ENCODE assay signal across 24 mouse cellular contexts in genomic region chr12:56143789-56144188, GRCm38 (mm10).
DNase-seq lines count a peak whose midpoint lies in the region; ATAC-seq and TF ChIP-seq lines count a peak whose summit lies in the region.
"Had no signal": no experiment of that assay in that cellular context is flagged by ENCODE, and none has a peak within 500 bp of the region (broad histone marks: within the 10 kb centered on the region; RNA-seq: fewer than 3 reads in every experiment).

No protein-coding gene starts in this region.

- no peaks in the 10 kb centered on the region for H3K27me3 ChIP-seq in lung, embryonic 15.5 days
- H3K27me3 ChIP-seq in lung, postnatal 0 days (replicated peaks; ENCODE audit: insufficient read depth, low read length), result no peaks in the 10 kb centered on the region
- no peaks in the 10 kb centered on the region for H3K27me3 ChIP-seq in midbrain, postnatal 0 days (ENCODE audit: insufficient read depth, low read length)
- H3K27me3 ChIP-seq in hindbrain, postnatal 0 days (ENCODE audit: insufficient read depth, low read length), result no peaks in the 10 kb centered on the region
- H3K27me3 ChIP-seq: embryonic facial prominence, embryonic 13.5 days; embryonic facial prominence, embryonic 15.5 days; forebrain, embryonic 12.5 days had no signal

- H3K4me1 ChIP-seq in lung, embryonic 15.5 days, result no peaks in the 10 kb centered on the region
- peaks cover 2% of the 10 kb centered on the region; the same call in 1 of the 2 replicates for H3K4me1 ChIP-seq in lung, adult 2 months (ENCODE audit: control insufficient read depth, insufficient read depth, low read length)
- no peaks in the 10 kb centered on the region for H3K4me1 ChIP-seq in lung, postnatal 0 days (ENCODE audit: insufficient read depth, low read depth, low read length)
- H3K4me1 ChIP-seq in midbrain, postnatal 0 days (ENCODE audit: insufficient read depth, low read length), result no peaks in the 10 kb centered on the region
- H3K4me1 ChIP-seq in hindbrain, postnatal 0 days (ENCODE audit: insufficient read depth, low read length), result no peaks in the 10 kb centered on the region
- H3K4me1 ChIP-seq: embryonic facial prominence, embryonic 13.5 days; embryonic facial prominence, embryonic 15.5 days; forebrain, embryonic 10.5 days; forebrain, embryonic 12.5 days had no signal

- no peak for ATAC-seq in lung, embryonic 15.5 days (ENCODE audit: borderline replicate concordance, extremely low read depth, low FRiP score, low TSS enrichment)
- no peak for ATAC-seq in lung, postnatal 0 days
- no peak for ATAC-seq in midbrain, postnatal 0 days (ENCODE audit: low FRiP score)
- ATAC-seq in hindbrain, postnatal 0 days, result no peak
- ATAC-seq: forebrain, embryonic 14.5 days; forebrain, embryonic 16.5 days had no signal

- H3K4me3 ChIP-seq in lung, embryonic 15.5 days, result no peak overlapping the region
- no peak overlapping the region for H3K4me3 ChIP-seq in lung, adult 2 months (replicated peaks; ENCODE audit: extremely low read depth, low read depth, low read length)
- no peak overlapping the region for H3K4me3 ChIP-seq in lung, postnatal 0 days (ENCODE audit: low read depth, low read length)
- H3K4me3 ChIP-seq in midbrain, postnatal 0 days (ENCODE audit: low read depth, low read length), result no peak overlapping the region
- no peak overlapping the region for H3K4me3 ChIP-seq in hindbrain, postnatal 0 days (ENCODE audit: low read length)
- H3K4me3 ChIP-seq: embryonic facial prominence, embryonic 13.5 days; embryonic facial prominence, embryonic 15.5 days; erythroblast, embryonic 14.5 days; forebrain, embryonic 10.5 days; forebrain, embryonic 12.5 days had no signal

- no peak for TF ChIP-seq POLR2A in lung, adult 2 months (IDR thresholded peaks at IDR 0.05; ENCODE audit: borderline replicate concordance, extremely low read depth, low read depth, low read length)

- H3K9ac ChIP-seq in lung, embryonic 15.5 days, result no peak overlapping the region
- H3K9ac ChIP-seq in lung, postnatal 0 days (replicated peaks; ENCODE audit: low read depth), result no peak overlapping the region
- H3K9ac ChIP-seq in midbrain, postnatal 0 days (replicated peaks; ENCODE audit: low read length, poor library complexity, severe bottlenecking), result no peak overlapping the region
- H3K9ac ChIP-seq in hindbrain, postnatal 0 days (replicated peaks; ENCODE audit: low read length), result no peak overlapping the region
- H3K9ac ChIP-seq: embryonic facial prominence, embryonic 13.5 days; embryonic facial prominence, embryonic 15.5 days; forebrain, embryonic 12.5 days had no signal

- H3K4me2 ChIP-seq in lung, embryonic 15.5 days, result no peak overlapping the region
- H3K4me2 ChIP-seq in lung, postnatal 0 days (replicated peaks; ENCODE audit: low read depth, low read length), result no peak overlapping the region
- H3K4me2 ChIP-seq in midbrain, postnatal 0 days (ENCODE audit: low read depth, low read length, poor library complexity, severe bottlenecking), result no peak overlapping the region
- no peak overlapping the region for H3K4me2 ChIP-seq in hindbrain, postnatal 0 days (ENCODE audit: low read depth, low read length)
- H3K4me2 ChIP-seq: embryonic facial prominence, embryonic 13.5 days; embryonic facial prominence, embryonic 15.5 days; forebrain, embryonic 12.5 days had no signal

- 63% methylated on average over 2 of the region's 2 CpGs for WGBS in lung, embryonic 15.5 days
- WGBS in lung, adult 2 months, result 54% methylated on average over 2 of the region's 2 CpGs
- WGBS in lung, postnatal 0 days, result 49% methylated on average over 2 of the region's 2 CpGs
- 82% methylated on average over 2 of the region's 2 CpGs for WGBS in midbrain, postnatal 0 days
- WGBS in hindbrain, postnatal 0 days, result 77% methylated on average over 2 of the region's 2 CpGs

- DNase-seq in lung, adult 2 months, result no peak
- DNase-seq in lung, postnatal 0 days (ENCODE audit: low spot score), result no peak
- no peak for DNase-seq in lung, postnatal 10 days
- peak; percentile 16 for DNase-seq in brain, adult 2 months (ENCODE audit: low read depth, low spot score)
- no peak for DNase-seq in midbrain, postnatal 0 days (ENCODE audit: low spot score)
- DNase-seq in hindbrain, postnatal 0 days (ENCODE audit: low spot score), result no peak
- DNase-seq: adrenal gland, adult 2 months; adrenal gland, postnatal 10 days; adrenal gland, postnatal 25 days; cerebellum, adult 11 months; cerebellum, adult 18-20 months; cerebellum, adult 8-10 months; cerebellum, adult 9-11 months; cerebellum, postnatal 14 days; cerebellum, postnatal 36 days; embryo, embryonic 11 days had no signal

- no peak for TF ChIP-seq EP300 in lung, postnatal 0 days (IDR thresholded peaks at IDR 0.05)

- H3K27ac ChIP-seq in lung, embryonic 15.5 days, result peak overlapping the region; percentile 26
- H3K27ac ChIP-seq in lung, postnatal 0 days (ENCODE audit: low read length), result 0 out of 2 replicates have a peak overlapping the region, but pooled peaks have one; percentile 6
- H3K27ac ChIP-seq in midbrain, postnatal 0 days (ENCODE audit: low read depth, low read length), result no peak overlapping the region
- no peak overlapping the region for H3K27ac ChIP-seq in hindbrain, postnatal 0 days
- H3K27ac ChIP-seq: embryonic facial prominence, embryonic 13.5 days; embryonic facial prominence, embryonic 15.5 days; forebrain, embryonic 10.5 days; forebrain, embryonic 12.5 days had no signal

- no peaks in the 10 kb centered on the region for H3K36me3 ChIP-seq in lung, embryonic 15.5 days
- H3K36me3 ChIP-seq in lung, postnatal 0 days (ENCODE audit: insufficient read depth, low read length), result no peaks in the 10 kb centered on the region
- no peaks in the 10 kb centered on the region for H3K36me3 ChIP-seq in midbrain, postnatal 0 days (ENCODE audit: insufficient read depth, low read length)
- no peaks in the 10 kb centered on the region for H3K36me3 ChIP-seq in hindbrain, postnatal 0 days (ENCODE audit: insufficient read depth, low read length)
- H3K36me3 ChIP-seq: embryonic facial prominence, embryonic 13.5 days; embryonic facial prominence, embryonic 15.5 days; forebrain, embryonic 10.5 days; forebrain, embryonic 12.5 days had no signal

- no peaks in the 10 kb centered on the region for H3K9me3 ChIP-seq in lung, embryonic 15.5 days
- H3K9me3 ChIP-seq in lung, postnatal 0 days (ENCODE audit: low read length), result no peaks in the 10 kb centered on the region
- no peaks in the 10 kb centered on the region for H3K9me3 ChIP-seq in midbrain, postnatal 0 days (ENCODE audit: low read length)
- H3K9me3 ChIP-seq in hindbrain, postnatal 0 days (ENCODE audit: low read length), result no peaks in the 10 kb centered on the region
- H3K9me3 ChIP-seq: embryonic facial prominence, embryonic 13.5 days; embryonic facial prominence, embryonic 15.5 days; forebrain, embryonic 10.5 days; forebrain, embryonic 12.5 days had no signal

- no peak for TF ChIP-seq CTCF in lung, adult 2 months (IDR thresholded peaks at IDR 0.05; ENCODE audit: insufficient read depth, low read length)
- TF ChIP-seq CTCF in lung, postnatal 0 days (IDR thresholded peaks at IDR 0.05), result no peak
- TF ChIP-seq CTCF in midbrain, postnatal 0 days (IDR thresholded peaks at IDR 0.05), result no peak
- TF ChIP-seq CTCF in hindbrain, postnatal 0 days (IDR thresholded peaks at IDR 0.05; ENCODE audit: low read depth), result no peak

Comparison
In these comparisons a context has a peak if more than half of its experiments do, and no peak if none do; other contexts are left out.
1. H3K27ac ChIP-seq: peak in lung, embryonic 15.5 days (single experiment) and lung, postnatal 0 days (single experiment); none in midbrain, postnatal 0 days (single experiment) and hindbrain, postnatal 0 days (single experiment).